Mouse (Mus musculus) left cerebral cortex, adult 2 months (tissue): Measurements from ENCODE around the gene Rspo4. TPM values are rescaled to one million over a fixed set of nuclear protein-coding genes. Genes with fewer than 3 reads are reported as not detected.

Experiments
- DNase-seq, 2 experiments: peaks; one replicate each; pipeline ENCODE4 v3.0.0; 2021 to 2022; ENCODE audit warnings: low spot score in 2 of 2, mixed read lengths in 1 of 2; ENCODE audit errors: extremely low spot score in 1 of 2
- H3K27ac ChIP-seq: fragments of 200-600 bp; 2 replicates; pipeline ENCODE4 v1.8.1; 2022
- H3K4me3 ChIP-seq: fragments of 200-600 bp; 2 replicates; pipeline ENCODE4 v1.8.1; 2022
- CTCF ChIP-seq: fragments of 200-600 bp; IDR thresholded peaks from 2 replicates; pipeline ENCODE4 v1.8.1; 2022; ENCODE audit warnings: antibody characterized with exemption, mild to moderate bottlenecking, moderate library complexity
- intact Hi-C: fragments of 180-260 bp; cut with DNase I; formaldehyde crosslinking; loops from one replicate; pipeline ENCODE4 v1.15.1; 2025
- total RNA-seq, 2 experiments: library from RNA; stranded (reverse); gene quantifications; 2 replicates each; pipeline ENCODE4 v1.2.3; 2021

Rspo4 gene
- total RNA-seq, 2 experiments from 2014 or later, result not detected

- TF ChIP-seq CTCF, result no peak
- no peak overlapping the region for H3K27ac ChIP-seq
- DNase-seq, result no peak
- no peak overlapping the region for H3K4me3 ChIP-seq
- intact Hi-C loops, result no loop called here
These were observed 72.4 kb downstream of the Rspo4 start for GRCm38 (mm10) chr2:151915111-151915510.

- no peak overlapping the region for H3K4me3 ChIP-seq
- no peak overlapping the region for H3K27ac ChIP-seq
- no peak for TF ChIP-seq CTCF
These were observed 73.5 kb downstream of the Rspo4 start for GRCm38 (mm10) chr2:151916061-151916831.

GRCm38 (mm10) chr2:151919140-151919539 lies 76.4 kb downstream of the Rspo4 start:
- intact Hi-C loops, result no loop called here
- Histone ChIP-seq H3K4me3 (no peak overlapping the region), H3K27ac (no peak overlapping the region)
- DNase-seq, result no peak
- no peak for TF ChIP-seq CTCF

More at GRCm38 (mm10) chr2:151916061-151916831, 73.5 kb downstream of the Rspo4 start:
- intact Hi-C loops, result no loop called here
- no peak for DNase-seq

- intact Hi-C loops, result no loop called here
- TF ChIP-seq CTCF, result no peak
- H3K4me3 ChIP-seq, result no peak overlapping the region
- H3K27ac ChIP-seq, result no peak overlapping the region
- DNase-seq, result no peak
These were observed 78.3 kb downstream of the Rspo4 start for GRCm38 (mm10) chr2:151921068-151921467.

- H3K27ac ChIP-seq, result no peak overlapping the region
- DNase-seq, result no peak
- no peak overlapping the region for H3K4me3 ChIP-seq
- no peak for TF ChIP-seq CTCF
- intact Hi-C loops, result no loop called here
These were observed 78.9 kb downstream of the Rspo4 start for GRCm38 (mm10) chr2:151921596-151921995.

Other genes with a start within 250 kb of the Rspo4 start
- 100 to 1,000 TPM; 328 to 329 TPM for gene Snph, start 210.3 kb upstream of the Rspo4 start, total RNA-seq
- 1 to 10 TPM in 1 of 2 experiments, under 1 TPM in 1; 0.75 to 1.2 TPM for gene Rad21l, start 174.4 kb upstream of the Rspo4 start, total RNA-seq
- gene Tmem74b, start 140.9 kb upstream of the Rspo4 start, total RNA-seq, result 10 to 100 TPM in 1 of 2 experiments, 1 to 10 TPM in 1; 8.6 to 11.1 TPM
- 10 to 100 TPM; 38.5 to 42.3 TPM for gene Psmf1, start 98.7 kb upstream of the Rspo4 start, total RNA-seq
- gene Angpt4, start 68.3 kb downstream of the Rspo4 start, total RNA-seq, result not detected
- gene Fam110a, start 137.3 kb downstream of the Rspo4 start, total RNA-seq, result 1 to 10 TPM; 6.6 to 6.7 TPM
- 1 to 10 TPM; 2.6 to 2.9 TPM for gene Slc52a3, start 153.6 kb downstream of the Rspo4 start, total RNA-seq
- gene Scrt2, start 238.6 kb downstream of the Rspo4 start, total RNA-seq, result 10 to 100 TPM; 18.7 to 23.9 TPM